In the genomic region with DNA sequence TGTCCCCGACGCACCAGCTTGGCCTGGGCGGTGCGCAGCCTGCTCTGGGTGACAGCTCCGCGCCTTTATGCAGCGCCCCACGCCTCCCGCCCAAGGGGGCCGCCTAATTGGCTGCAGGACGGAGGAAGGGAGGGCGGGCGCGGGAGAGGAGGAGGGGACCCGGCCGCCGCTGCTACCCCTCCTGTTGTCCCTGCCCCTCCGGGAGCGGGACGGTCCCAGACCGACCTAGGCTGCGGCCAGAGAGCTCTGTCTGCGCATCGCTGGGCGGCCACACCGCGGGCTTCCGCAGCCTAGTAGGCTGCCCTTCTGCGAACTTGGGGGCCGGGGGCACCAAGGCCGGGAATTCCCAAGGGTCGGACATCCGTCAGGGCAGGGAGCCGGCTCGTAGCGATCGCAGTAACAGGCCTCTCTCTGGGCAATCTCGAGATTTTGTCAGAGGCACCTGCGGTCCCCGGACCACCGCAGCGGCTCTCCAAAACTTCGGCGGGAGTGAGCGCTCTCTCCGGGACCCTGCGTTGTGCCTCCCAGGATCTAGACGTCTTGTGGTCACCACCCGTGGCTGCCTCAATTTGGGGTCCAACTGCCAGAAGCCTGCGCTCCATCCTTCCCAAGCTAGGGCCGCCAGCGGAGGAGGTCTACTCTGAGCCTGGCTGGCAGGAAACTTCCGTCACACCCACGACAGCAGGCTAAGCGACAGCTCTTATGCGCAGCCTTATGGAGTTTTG, we compare ENCODE assay signal across 1 mouse cellular context.
TF ChIP-seq lines count a peak whose summit lies in the region.

A gene (minus strand): TSS at position 81 of the 725 bp plus-strand sequence.

TF ChIP-seq in MEL, 35 proteins besides CTCF, POLR2A, EP300 and RAD21 (continued from another document):
- TF ChIP-seq KAT2A (conservative IDR thresholded peaks at IDR 0.05; ENCODE audit: low read depth, low read length) (no peak), SMC3 (IDR thresholded peaks at IDR 0.05; ENCODE audit: low read depth, low read length) (no peak), ETS1 (IDR thresholded peaks at IDR 0.05; ENCODE audit: low read depth, low read length) (no peak), MYC (IDR thresholded peaks at IDR 0.05; ENCODE audit: low read depth, low read length) (no peak), MAFK (IDR thresholded peaks at IDR 0.05; ENCODE audit: borderline replicate concordance, low read depth, low read length) (no peak), NRF1 (IDR thresholded peaks at IDR 0.05; ENCODE audit: insufficient read depth, low read depth, low read length, poor library complexity, severe bottlenecking) (no peak), USF1 (IDR thresholded peaks at IDR 0.05; ENCODE audit: low read depth, low read length) (no peak), ZKSCAN1 (IDR thresholded peaks at IDR 0.05; ENCODE audit: low read depth, low read length) (no peak)
